Mouse (Mus musculus): ENCODE measurements at regions not wholly inside any gene's neighbourhood (a gene's known extent, or its start where the extent isn't known, plus 50 kb on each side); places are given as distances from the start of the nearest gene placed in this dataset.

- TF ChIP-seq GATA1 (IDR thresholded peaks at IDR 0.05; ENCODE audit: borderline replicate concordance, low read length) (no peak), FLI1 (IDR thresholded peaks at IDR 0.05; ENCODE audit: low read length) (no peak)
These were observed 302.9 kb downstream of the Flrt2 start for GRCm38 (mm10) chr12:95994963-95995362.

All from megakaryocyte, embryonic 14.5 days (primary cell).